Mouse (Mus musculus) B cell, adult 2 months (primary cell): ENCODE measurements around the gene Trmt112.
"Not testable (repeated sequence)": the region's sequence is repeated elsewhere in the genome, so short reads cannot be mapped to it uniquely, and the experiment has no call there.

Experiments used
- DNase-seq, 2 experiments: peaks; one replicate each; pipeline ENCODE4 v3.0.0; 2022

Trmt112 gene

DNA sequence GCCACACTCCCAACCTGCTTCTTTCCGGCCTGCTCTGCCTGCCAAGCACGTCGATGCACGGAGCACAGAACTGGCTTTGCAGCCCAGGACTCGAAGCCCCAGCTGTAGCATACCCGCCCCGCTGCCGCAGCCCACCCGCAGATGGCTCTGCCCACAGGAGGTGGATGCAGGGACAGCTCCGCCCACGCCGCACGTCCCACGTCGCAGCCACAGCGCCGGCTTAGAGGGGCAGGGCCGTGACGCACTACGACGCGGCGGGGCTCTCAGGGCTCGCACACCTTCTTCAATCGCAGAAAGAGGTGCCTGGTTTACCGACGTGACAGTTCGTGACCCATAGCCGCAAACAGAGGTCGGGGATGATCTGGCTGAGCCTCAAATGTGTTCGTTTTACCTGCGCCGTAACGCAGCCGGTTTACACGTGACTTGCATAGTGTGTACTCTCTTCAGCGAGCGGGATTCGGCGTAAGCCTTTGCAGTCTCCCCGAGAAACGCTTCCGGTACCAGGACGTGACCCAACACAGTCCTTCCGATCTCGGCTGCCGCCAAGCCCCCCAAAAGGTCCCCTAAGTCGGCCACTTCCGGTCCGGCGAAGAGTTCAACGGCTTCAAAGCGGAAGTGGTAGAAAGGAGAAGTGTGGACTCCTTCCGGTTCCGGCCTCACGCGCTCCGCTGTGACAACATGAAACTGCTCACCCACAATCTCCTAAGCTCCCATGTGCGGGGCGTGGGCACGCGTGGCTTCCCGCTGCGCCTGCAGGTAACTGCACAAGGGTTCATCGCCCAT is at the start of gene Trmt112, which contains the start of gene Prdx5:
Trmt112 (plus strand) TSS at position 192 of the 783 bp plus-strand sequence.
Prdx5 (minus strand) TSS at position 600 of the 783 bp plus-strand sequence.
- peak; percentile 91 to 92 for DNase-seq

DNA sequence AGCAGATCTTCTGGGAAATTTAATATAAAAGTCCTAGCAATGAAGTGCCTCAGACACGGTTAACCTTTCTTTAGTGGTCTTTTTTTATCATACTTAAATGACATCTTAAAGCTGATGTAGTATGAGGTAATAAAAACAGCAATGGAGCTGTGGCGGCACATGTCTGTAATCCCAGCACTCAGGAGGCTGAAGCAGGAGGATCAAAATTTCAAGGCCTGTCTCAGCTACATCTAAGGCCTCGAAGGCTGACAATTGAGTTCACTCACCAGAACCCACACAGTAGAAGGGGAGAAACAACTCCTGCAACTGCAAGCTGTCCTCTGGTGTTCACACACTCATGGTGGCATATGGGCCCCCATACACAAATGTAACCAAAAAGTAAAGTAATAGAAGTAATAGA is 49.5 kb upstream of the Trmt112 start:
- no peak for DNase-seq

- DNase-seq = peak; percentile 73 to 78
These were observed 48.8 kb upstream of the Trmt112 start for GRCm38 (mm10) chr19:6860706-6861105.

- no peak for DNase-seq
These were observed 48.0 kb upstream of the Trmt112 start for GRCm38 (mm10) chr19:6861451-6861850.

GRCm38 (mm10) chr19:6869355-6869754 is 40.1 kb upstream of the Trmt112 start:
- peak; percentile 68 to 70 for DNase-seq

- DNase-seq = peak; percentile 54 to 63
These were observed 37.8 kb upstream of the Trmt112 start for GRCm38 (mm10) chr19:6871574-6872271.

DNA sequence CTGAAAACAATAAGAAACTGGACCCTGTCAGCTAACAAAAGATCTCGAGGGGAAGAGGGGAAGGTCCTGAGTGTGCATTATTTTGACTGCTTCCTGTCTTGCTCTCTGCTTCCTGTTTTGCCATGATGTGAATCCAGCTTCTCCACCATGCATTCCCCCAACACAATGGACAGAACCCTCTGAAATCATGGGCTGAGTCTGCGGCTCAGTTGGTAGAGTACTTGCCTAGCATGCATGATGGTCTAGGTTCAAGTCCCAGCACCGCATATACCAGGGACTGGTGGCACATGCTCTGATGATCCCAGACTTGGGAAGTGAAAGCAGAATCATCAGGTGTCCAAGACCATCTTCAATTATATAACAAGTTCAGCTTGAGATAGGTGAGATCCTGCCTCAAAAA is 36.8 kb upstream of the Trmt112 start:
- DNase-seq = no peak

- DNase-seq = no peak
These were observed 35.2 kb upstream of the Trmt112 start for GRCm38 (mm10) chr19:6874257-6874656.

DNA sequence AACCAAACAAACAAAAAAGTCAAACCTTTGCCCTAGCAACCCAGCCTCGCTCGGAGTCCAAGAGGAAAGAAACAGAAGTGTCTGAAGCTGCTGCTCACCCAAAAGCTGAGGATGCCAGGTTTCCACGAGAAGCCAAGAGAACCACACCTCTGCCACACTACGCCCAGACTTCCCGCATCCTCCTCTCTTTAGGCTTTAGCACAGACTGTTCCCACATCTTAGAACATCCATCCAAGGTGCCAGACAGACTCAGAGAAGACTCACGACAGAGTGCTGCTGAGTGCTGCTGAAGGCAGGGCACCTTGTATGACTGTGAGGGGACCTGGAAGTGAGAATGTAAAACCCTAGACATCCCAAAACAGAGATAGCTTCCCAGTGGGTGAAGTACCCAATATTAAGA is 33.7 kb upstream of the Trmt112 start:
- DNase-seq = no peak

GRCm38 (mm10) chr19:6876799-6877198 is 32.7 kb upstream of the Trmt112 start:
- DNase-seq = no peak

- no peak for DNase-seq
These were observed 31.5 kb upstream of the Trmt112 start for GRCm38 (mm10) chr19:6877965-6878364.

DNA sequence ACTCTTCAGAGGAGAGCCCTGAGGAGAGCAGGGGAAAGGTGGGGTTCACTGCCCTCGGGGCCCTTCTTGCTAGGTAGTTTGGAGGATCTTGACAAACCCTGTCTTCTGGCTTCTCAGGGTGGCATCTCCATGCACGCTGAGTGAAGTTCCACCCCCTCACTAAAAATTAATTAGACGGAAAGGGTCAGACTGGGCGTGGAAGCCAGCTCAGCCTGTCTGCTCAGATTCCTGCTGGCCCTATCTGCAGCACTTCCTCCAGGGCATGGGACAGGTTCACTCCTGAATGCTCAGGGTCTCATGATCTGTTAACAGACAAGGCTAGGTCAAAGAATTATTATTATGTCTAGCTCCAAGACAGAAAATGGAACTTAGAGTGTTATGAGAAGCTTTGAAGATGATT is 17.0 kb upstream of the Trmt112 start:
- no peak for DNase-seq

DNA sequence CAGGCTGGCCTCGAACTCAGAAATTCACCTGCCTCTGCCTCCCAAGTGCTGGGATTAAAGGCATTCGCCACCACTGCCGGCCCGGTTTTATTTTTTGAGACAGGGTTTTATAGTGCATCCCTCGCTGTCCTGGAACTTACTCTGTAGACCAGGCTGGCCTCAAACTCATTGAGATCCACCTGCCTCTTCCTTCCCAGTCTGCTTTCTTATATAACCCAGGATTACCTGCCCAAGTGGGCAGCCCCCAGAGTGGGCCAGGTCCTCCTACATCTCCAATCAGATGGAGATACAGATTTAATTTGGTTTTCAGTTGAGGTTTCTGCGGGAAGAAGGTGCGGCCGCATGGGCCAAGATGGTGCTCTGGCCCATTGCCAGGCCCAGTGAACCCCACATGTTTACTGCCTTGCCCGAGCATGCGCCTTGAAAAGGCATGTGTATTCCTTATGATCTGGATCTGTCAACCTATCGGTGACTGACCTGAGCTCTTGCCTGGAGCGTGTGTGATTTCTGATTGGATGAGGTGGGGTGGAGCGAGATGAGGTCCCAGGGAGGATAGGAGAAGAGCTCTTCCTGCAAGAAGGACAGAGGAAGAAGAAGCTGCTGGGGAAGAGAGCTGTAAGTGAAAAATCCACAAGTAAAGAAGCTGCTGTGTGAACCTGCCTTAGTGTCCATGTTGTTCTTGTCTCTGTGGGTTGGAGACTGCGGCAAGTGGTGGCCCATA is 15.6 kb upstream of the Trmt112 start:
- DNase-seq = no peak

DNA sequence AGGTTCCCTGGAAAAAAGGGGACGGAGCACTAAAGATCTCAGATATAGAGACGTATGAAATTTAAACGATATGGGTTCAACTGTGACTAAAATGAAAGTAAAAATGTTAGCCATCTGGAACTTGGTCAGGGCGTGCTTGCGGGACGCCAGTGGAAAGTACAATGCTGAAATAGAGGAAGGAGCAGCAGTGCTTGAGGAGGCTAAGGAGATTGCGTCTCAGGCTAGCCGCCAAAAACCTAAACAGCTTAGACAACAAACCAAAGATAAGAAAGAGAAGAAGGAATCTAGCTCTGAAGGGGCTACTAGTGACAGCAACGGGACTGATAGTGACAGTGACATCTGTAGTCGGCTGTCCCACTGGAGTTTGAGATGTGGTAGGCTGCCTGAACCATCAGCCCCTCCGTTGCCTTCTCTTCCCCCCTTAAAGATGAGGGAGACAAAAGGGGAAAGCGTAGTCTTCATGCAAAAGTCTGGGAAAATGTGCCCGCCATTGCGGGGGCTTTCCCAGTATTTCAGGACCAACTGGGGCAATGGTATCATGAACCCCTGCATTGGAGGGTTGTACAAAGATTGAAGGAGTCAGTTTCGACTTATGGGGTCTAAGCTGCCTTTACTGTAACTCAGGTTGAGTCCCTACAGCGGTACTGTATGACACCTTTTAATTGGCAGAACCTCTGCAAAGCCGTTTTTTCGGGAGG is 13.7 kb upstream of the Trmt112 start:
- DNase-seq = not testable (repeated sequence)

DNA sequence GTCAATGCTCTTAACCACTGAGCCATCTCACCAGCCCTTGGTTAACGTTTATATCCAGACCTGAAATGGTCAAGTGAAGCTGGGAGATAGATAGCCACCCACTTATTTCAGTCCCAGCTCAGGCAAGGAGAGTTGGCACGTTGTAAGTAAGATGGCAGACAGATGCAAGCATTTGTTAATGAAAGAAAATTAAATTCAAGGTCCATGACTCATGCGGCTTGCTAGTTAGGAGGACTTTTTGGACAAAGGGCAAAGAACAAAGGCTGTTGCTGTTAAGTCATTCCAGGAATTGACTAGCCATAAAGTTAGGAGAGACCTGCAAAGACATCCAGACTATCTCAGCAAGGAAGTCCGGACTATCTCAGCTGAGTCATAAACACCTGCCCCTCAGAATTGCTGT is 9.9 kb upstream of the Trmt112 start:
- DNase-seq = no peak

GRCm38 (mm10) chr19:6903031-6903430 is 6.5 kb upstream of the Trmt112 start:
- DNase-seq = no peak

DNA sequence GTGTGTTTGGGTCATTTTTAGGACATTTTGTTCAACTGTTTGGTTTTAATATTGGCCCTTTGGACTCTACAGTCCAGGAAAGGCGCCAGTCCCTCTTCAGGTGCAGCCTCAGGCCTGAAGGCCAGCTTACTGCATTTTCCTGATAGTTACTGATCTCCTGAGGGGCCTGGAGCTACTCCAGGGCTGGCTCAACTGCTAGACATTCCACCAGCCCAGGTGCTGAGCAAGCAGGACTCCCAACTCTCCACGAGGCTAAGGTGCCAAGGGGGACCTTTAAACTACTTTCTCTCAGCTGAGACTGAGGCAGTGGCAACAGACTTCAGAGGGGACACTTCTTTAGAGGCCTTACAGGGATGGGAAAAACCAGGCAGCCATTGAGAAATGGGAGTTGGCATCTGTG is 4.7 kb upstream of the Trmt112 start:
- DNase-seq = no peak

GRCm38 (mm10) chr19:6905498-6906159 is 3.9 kb upstream of the Trmt112 start:
- no peak for DNase-seq

GRCm38 (mm10) chr19:6906199-6906598 is 3.3 kb upstream of the Trmt112 start:
- no peak for DNase-seq

DNA sequence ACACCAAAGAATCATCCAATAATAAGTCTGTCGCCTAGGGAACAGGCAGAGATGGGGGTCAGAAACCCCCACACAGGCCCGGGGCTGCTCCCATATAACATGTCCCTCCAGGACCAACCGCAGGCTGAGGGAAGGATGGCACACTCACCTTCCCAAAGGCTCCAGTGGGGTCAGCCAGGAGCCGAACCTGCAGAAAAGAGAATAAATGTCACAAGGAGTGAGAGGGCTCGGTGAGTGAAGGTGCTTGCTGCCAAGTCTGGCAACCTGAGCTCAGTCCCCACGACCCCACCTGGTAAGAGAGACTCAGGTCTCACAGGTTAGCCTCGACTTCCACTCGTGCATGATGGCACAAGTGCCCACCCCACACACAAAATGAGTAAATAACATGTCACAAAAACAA is 2.4 kb upstream of the Trmt112 start:
- DNase-seq = no peak

GRCm38 (mm10) chr19:6907811-6908540 is 1.5 kb upstream of the Trmt112 start:
- DNase-seq = no peak

DNA sequence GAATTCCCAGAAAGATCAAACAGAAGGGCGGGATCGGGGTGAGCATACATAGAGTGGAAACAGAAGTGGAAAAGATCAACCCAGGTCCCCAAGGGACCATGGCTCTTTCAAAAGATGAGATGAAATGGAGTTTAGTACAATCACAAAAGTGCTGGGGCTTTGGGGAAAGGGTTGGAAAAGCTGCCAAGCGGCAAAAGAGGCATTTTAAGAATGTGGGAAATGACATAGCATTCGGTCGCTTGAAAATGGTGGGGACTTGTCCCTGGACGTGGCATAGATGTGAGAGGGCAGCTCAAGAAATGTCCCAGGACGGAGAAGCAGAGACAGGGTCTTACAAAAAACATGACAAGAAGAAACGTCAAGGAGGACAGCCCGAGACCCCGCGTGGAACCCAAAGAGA is 477 bp upstream of the Trmt112 start:
- DNase-seq = no peak
